Mouse (Mus musculus): Measurements from ENCODE around the gene Cpsf3. TPM values are rescaled to one million over a fixed set of nuclear protein-coding genes. Genes with fewer than 3 reads are reported as not detected.

Cpsf3 gene
- total and polyA plus RNA-seq, 3 experiments, result 39.8 to 58.2 TPM; not detected in 1

- Histone ChIP-seq H3K27ac (ENCODE audit: control insufficient read depth, low read depth, low read length) (no peak overlapping the region), H3K4me1 (ENCODE audit: control insufficient read depth in 1 of 2, insufficient read depth in 2 of 2, low read length in 2 of 2) (no peaks in the 10 kb centered on the region), H3K36me3 (ENCODE audit: control insufficient read depth in 1 of 2, insufficient read depth in 2 of 2, low read length in 2 of 2) (no peaks in the 10 kb centered on the region), H3K27me3 (ENCODE audit: control insufficient read depth in 1 of 2, insufficient read depth in 2 of 2, low read length in 2 of 2) (no peaks in the 10 kb centered on the region), H3K79me2 (ENCODE audit: control insufficient read depth, insufficient read depth, low read length, poor library complexity) (no peaks in the 10 kb centered on the region), H3K9me3 (replicated peaks; ENCODE audit: insufficient read depth, low read length) (no peaks in the 10 kb centered on the region), H3K9ac (ENCODE audit: control insufficient read depth, low read depth, low read length, poor library complexity, severe bottlenecking) (no peak overlapping the region), H3K4me3 (ENCODE audit: control insufficient read depth in 1 of 2, insufficient read depth in 1 of 2, low read depth in 2 of 2, low read length in 2 of 2) (no peak overlapping the region)
- DNase-seq (ENCODE audit: low read depth, low spot score), result peak; percentile 27
- TF ChIP-seq RAD21 (IDR thresholded peaks at IDR 0.05; ENCODE audit: low read depth, low read length), result peak; percentile 34
- TF ChIP-seq CHD1 (IDR thresholded peaks at IDR 0.05; ENCODE audit: low read depth, low read length), result no peak
- TF ChIP-seq CTCF (IDR thresholded peaks at IDR 0.05 in 2 of 3, conservative IDR thresholded peaks at IDR 0.05 in 1 of 3; ENCODE audit: control insufficient read depth in 1 of 3, insufficient read depth in 1 of 3, low read depth in 2 of 3, low read length in 3 of 3, poor library complexity in 1 of 3, severe bottlenecking in 1 of 3), result peak; percentile 12 to 56 (median 38); a peak in 4 of 6 replicates
- TF ChIP-seq E2F4 (IDR thresholded peaks at IDR 0.05; ENCODE audit: borderline replicate concordance, low read depth, low read length), result no peak
- TF ChIP-seq SMC3 (IDR thresholded peaks at IDR 0.05; ENCODE audit: low read depth, low read length), result peak; percentile 55
- TF ChIP-seq ZC3H11A (IDR thresholded peaks at IDR 0.05; ENCODE audit: low read depth, low read length), result no peak
Measured at GRCm38 (mm10) chr12:21260494-21261256, 24.5 kb upstream of the Cpsf3 start.

GRCm38 (mm10) chr12:21261521-21261920 is 23.7 kb upstream of the Cpsf3 start:
- H3K4me3 ChIP-seq (ENCODE audit: control insufficient read depth in 1 of 2, insufficient read depth in 1 of 2, low read depth in 2 of 2, low read length in 2 of 2), result no peak overlapping the region
- DNase-seq (ENCODE audit: low read depth, low spot score), result no peak
- H3K27me3 ChIP-seq (ENCODE audit: control insufficient read depth in 1 of 2, insufficient read depth in 2 of 2, low read length in 2 of 2), result no peaks in the 10 kb centered on the region
- H3K9me3 ChIP-seq (replicated peaks; ENCODE audit: insufficient read depth, low read length), result no peaks in the 10 kb centered on the region
- TF ChIP-seq MYC (IDR thresholded peaks at IDR 0.05; ENCODE audit: low read depth, low read length), result no peak
- no peak for TF ChIP-seq ZC3H11A (IDR thresholded peaks at IDR 0.05; ENCODE audit: low read depth, low read length)
- no peak for TF ChIP-seq KAT2A (conservative IDR thresholded peaks at IDR 0.05; ENCODE audit: low read depth, low read length)
- TF ChIP-seq USF1 (IDR thresholded peaks at IDR 0.05; ENCODE audit: low read depth, low read length), result no peak
- TF ChIP-seq HCFC1 (IDR thresholded peaks at IDR 0.05; ENCODE audit: low read depth, low read length), result no peak
- TF ChIP-seq ZNF384 (IDR thresholded peaks at IDR 0.05; ENCODE audit: low read depth, low read length), result no peak
- TF ChIP-seq ZKSCAN1 (IDR thresholded peaks at IDR 0.05; ENCODE audit: low read depth, low read length), result no peak
- no peak for TF ChIP-seq MYB (IDR thresholded peaks at IDR 0.05; ENCODE audit: low read depth, low read length)
- TF ChIP-seq USF2 (IDR thresholded peaks at IDR 0.05; ENCODE audit: borderline replicate concordance in 1 of 2, insufficient read depth in 1 of 2, low read depth in 1 of 2, low read length in 2 of 2), result no peak
- TF ChIP-seq CHD2 (IDR thresholded peaks at IDR 0.05; ENCODE audit: low read length), result no peak
- TF ChIP-seq POLR2AphosphoS2 (IDR thresholded peaks at IDR 0.05; ENCODE audit: low read length), result no peak
- TF ChIP-seq NELFE (IDR thresholded peaks at IDR 0.05; ENCODE audit: low read depth, low read length), result no peak
- TF ChIP-seq ETS1 (IDR thresholded peaks at IDR 0.05; ENCODE audit: low read depth, low read length), result no peak
- TF ChIP-seq MAZ (IDR thresholded peaks at IDR 0.05; ENCODE audit: low read depth, low read length), result no peak
- no peak for TF ChIP-seq MAFK (IDR thresholded peaks at IDR 0.05; ENCODE audit: borderline replicate concordance, low read depth, low read length)
- TF ChIP-seq MEF2A (IDR thresholded peaks at IDR 0.05; ENCODE audit: extremely low read depth, insufficient replicate concordance, low read depth, low read length, poor library complexity, severe bottlenecking), result no peak
- no peaks in the 10 kb centered on the region for H3K4me1 ChIP-seq (ENCODE audit: control insufficient read depth in 1 of 2, insufficient read depth in 2 of 2, low read length in 2 of 2)
- no peaks in the 10 kb centered on the region for H3K36me3 ChIP-seq (ENCODE audit: control insufficient read depth in 1 of 2, insufficient read depth in 2 of 2, low read length in 2 of 2)
- H3K79me2 ChIP-seq (ENCODE audit: control insufficient read depth, insufficient read depth, low read length, poor library complexity), result no peaks in the 10 kb centered on the region
- no peak overlapping the region for H3K27ac ChIP-seq (ENCODE audit: control insufficient read depth, low read depth, low read length)
- no peak overlapping the region for H3K9ac ChIP-seq (ENCODE audit: control insufficient read depth, low read depth, low read length, poor library complexity, severe bottlenecking)

Data from MEL (cell line).